Mouse (Mus musculus) inflammation-experienced regulatory T-cells, adult 16 weeks (primary cell): ENCODE data around the gene Snrpc. TPM values are rescaled to one million over a fixed set of nuclear protein-coding genes. Genes with fewer than 3 reads are reported as not detected.

ENCODE experiments used
- polyA plus RNA-seq: library from polyadenylated mRNA; unstranded; fragments of 100-300 nt; shearing (Covaris generic); gene quantifications from one replicate; pipeline ENCODE4 v1.2.1, GENCODE M21; 2017

Snrpc gene
- polyA plus RNA-seq, result 193 TPM

GRCm38 (mm10) chr17:27837850-27838249 lies at the start of gene Snrpc:
Snrpc (plus strand) TSS chr17:27838150.

GRCm38 (mm10) chr17:27820568-27821406 lies 17.2 kb upstream of the Snrpc start, which contains the start of gene D17Wsu92e:
D17Wsu92e (minus strand) TSS chr17:27820648.

GRCm38 (mm10) chr17:27856265-27856797 lies 18.4 kb downstream of the Snrpc start, which contains the start of gene Uhrf1bp1:
Uhrf1bp1 (plus strand) TSS chr17:27856441.

Other genes starting within 250 kb of the Snrpc start
- 13.1 TPM for gene Nudt3, start 214.7 kb upstream of the Snrpc start, polyA plus RNA-seq
- not detected for gene RPS10-NUDT3, start 202.9 kb upstream of the Snrpc start, polyA plus RNA-seq
- 1,008 TPM for gene Rps10, start 201.5 kb upstream of the Snrpc start, polyA plus RNA-seq
- gene Pacsin1, start 182.6 kb upstream of the Snrpc start, polyA plus RNA-seq, result 77.6 TPM
- gene Spdef, start 109.2 kb upstream of the Snrpc start, polyA plus RNA-seq, result not detected
- 6.3 TPM for gene D17Wsu92e, start 17.5 kb upstream of the Snrpc start, polyA plus RNA-seq
- 3.3 TPM for gene Uhrf1bp1, start 18.3 kb downstream of the Snrpc start, polyA plus RNA-seq
- gene Anks1, start 71.2 kb downstream of the Snrpc start, polyA plus RNA-seq, result 8.9 TPM
- 48.3 TPM for gene Taf11, start 71.7 kb downstream of the Snrpc start, polyA plus RNA-seq
- 1.1 TPM for gene Tcp11, start 242.5 kb downstream of the Snrpc start, polyA plus RNA-seq